Mouse (Mus musculus) spleen, adult 18-20 months (tissue): ENCODE results near the gene Cbfa2t2.
A peak's percentile ranks its signal among the peaks of the same experiment; 100 is the strongest.

Experiments
- DNase-seq, 2 experiments: peaks; one replicate each; pipeline ENCODE4 v3.0.0; 2022; ENCODE audit warnings: mixed read lengths in 2 of 2

The Cbfa2t2 gene

DNA sequence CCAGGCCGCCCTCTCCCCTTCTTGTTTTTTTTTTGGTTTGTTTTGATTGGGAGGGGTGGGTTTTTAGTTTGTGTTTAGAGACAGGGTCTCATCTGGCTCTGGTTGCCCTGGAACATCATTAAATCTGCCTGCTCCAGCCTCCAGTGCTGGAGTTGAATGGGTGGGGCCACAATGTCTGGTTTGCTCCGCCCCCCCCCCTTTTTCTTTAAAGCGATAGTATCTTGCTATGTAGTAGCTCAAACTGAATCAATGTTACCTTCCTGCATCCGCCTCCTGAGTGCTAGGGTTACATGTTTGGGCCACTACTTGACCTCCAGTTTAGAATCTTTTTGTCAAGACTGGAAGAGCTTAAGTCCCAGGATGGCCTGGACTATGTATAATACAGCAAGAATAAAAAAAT lies 135.0 kb downstream of the Cbfa2t2 start:
- no peak for DNase-seq

DNA sequence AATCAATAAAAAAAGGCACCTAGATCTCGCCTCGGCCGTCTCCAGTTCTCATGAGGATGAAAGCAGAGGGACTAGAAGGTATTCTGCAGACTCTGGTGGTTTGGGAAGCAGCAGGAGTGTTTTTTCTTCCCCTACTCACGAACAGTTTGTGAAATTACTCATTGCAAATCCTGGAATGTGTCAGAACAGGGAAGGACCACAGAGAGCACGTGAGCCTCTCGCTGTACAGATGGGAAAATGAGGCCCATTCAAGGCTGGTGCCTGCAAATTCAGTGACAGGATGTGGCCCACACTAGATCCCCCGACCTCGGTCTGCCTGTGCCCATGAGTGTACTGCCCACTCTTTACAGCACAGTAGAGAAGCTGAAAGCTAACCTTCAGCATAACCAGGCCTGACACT lies 135.7 kb downstream of the Cbfa2t2 start:
- DNase-seq, result no peak

DNA sequence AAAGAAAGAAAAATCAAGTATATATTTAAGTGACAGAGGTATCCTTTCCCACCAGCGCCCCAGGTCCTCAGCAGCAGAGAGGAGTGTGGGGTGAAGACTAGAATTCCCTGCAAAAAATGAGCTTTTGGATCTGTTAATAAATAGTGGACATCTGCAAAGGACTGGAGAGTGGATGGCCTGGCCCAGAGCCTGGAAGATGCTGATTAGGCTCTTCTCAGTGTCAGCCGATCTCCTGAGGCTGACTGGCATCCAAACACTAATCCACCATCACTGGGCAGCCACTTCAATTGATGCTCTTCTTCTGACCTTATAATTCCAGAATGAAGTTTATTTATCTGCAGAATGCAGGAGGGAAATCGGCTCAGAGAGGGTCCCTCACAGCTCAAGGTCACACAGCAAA lies 136.7 kb downstream of the Cbfa2t2 start:
- DNase-seq, result no peak

DNA sequence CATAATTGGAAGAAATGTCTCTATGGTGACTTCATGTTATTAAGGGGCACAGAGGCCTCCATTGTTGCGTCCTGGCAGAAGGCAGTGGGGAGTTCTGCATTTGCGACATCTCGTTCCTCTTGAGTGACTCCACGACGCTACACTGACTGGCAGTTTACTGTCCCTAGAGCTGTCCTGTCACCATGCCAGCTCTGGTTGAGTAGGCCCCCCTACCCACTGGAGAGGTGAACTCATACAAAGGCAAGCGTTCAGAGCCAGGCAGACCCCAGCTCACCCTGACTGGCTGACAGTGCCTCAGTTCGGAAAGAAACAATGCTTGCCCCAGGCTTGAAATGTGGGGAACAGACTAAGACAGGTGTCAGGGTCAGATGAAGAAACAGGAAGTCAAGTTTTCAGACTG lies 138.0 kb downstream of the Cbfa2t2 start:
- peak; percentile 18 to 37 for DNase-seq

DNA sequence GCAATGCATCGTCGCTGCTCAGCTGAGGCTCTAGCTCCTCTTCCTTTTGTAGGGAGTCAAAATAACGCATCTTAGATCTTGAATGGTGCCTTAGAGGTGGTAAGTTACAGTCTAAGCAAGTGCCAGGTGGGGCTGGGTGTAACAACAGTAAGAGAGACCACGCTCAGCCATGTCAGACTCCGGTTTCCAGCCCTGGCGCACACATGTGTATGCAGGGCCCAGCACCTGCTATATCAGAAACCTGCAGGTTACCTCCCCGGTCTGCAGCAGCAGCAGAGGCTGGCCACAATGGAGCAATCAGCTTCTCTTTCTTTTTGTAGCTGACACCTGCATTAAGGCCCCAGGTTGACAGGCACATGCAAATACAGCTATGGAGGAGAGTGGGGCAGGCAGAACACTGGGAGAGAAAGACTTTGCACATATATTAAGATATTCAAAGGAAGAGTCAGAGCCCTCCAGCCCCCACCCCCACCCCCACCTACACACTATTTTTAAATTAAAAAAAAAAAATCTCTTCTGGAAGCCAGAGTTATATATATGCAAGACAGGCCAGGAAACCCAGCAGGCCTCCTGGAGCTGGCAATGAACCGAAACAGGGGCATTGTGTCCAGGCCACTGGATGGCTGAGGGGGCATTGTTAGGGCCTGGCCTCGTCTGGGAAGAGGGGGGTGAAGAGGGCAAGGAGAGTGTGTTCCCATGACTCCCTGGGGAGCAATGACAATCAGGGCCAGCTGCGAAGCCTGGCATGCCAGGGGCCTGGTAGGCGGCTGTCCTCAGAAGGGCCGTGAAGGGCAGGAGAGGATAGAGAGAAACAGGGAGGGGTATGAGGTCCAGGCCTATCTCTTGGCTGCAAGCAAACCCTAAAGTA lies 140.8 kb downstream of the Cbfa2t2 start:
- DNase-seq, result no peak

DNA sequence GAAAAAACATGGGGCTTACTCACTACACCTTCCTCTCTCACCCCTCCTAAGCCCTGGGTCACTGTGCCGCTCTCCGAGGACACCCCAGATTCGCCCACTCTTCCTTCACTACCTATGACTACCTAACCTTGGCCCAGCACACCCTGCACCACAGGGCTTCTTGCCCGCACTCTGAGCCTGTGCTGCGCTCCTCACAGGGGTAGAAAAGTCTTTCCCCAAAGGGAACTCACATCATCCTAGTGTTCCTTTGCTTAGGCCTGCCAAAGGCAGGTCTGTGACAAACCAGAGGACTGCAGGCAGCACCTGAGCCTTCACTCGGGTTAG lies 141.4 kb downstream of the Cbfa2t2 start:
- no peak for DNase-seq

DNA sequence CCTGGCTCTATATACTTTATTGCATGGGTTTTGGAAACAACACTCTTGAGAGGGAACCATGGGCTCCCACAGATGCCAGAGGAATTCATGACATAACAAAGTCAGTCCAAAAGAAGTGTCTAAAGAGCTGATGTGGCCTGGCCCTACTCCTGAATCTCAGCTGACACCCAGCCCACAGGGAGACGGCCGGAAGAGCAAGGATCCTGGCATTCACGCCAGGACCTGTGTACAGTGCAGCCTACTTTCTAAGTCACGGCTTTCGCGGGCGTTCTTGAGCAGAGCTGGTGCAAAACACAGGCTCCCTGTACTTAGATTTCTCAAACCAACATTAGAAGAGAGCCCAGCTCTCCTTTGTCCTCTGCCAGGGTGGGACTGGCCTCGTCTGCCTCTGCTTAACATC lies 144.3 kb downstream of the Cbfa2t2 start:
- no peak for DNase-seq

DNA sequence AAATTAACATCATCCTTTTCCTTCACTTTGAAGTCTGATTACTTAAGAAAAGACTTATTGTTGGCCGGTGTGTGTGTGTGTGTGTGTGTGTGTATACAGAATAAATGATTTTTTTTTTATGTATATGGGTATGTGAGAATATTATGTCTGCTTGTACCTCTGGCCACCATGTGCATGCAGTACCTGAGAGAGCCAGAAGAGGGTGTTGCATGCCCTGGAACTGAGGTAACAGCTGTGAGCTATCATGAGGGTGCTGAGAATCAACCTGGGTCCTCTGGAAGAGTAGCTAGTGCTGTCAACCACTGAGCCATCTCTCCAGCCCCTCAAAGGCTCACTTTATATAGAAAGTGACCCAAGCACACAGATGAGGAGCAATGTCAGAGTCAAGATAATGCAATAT lies 145.1 kb downstream of the Cbfa2t2 start:
- DNase-seq, result no peak

DNA sequence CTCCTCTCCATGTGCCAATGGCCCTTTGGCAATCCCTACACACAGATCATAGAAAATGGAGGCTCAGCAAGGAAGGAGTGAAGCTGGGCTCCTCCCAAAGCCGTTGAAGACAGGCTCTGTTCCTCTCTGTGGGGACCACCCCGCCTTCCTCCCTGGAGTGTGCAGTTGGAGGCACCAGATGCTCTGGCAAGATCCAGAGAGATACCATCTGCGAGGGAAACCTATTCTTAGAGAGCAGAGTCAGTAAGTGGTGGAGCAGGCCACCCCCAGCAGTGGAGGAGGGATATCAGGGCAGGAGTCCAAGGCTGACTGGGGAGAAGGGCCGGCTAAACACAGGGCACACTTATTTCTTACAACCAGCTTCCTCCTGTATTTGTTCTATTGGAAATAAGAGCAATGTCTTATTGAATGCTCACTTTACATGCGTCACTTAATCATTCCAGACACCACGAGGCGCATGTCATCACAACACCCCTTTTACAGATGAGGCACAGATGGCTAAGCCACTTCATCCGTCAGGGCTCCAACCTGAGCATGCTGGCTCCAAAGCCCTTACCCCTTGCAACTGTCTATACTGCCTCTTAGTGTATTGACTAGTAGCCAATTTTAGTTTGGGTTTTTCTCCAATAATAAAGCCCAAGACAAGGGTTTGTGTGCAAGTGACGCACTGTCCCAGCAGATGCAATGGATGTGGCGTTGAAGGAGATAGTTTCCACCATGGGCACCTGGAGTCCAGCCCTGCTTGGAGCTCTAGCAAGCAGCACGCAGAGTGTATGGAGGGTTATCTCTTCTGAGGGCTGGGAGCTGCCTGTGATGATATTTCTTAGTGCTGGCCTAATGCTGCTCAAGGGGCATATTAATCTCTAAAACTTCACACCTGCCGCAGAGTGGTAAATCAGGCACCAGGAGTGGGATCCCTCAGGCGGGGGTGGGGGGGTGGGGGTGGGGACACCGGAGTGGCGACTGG lies 147.9 kb downstream of the Cbfa2t2 start:
- DNase-seq, result no peak

DNA sequence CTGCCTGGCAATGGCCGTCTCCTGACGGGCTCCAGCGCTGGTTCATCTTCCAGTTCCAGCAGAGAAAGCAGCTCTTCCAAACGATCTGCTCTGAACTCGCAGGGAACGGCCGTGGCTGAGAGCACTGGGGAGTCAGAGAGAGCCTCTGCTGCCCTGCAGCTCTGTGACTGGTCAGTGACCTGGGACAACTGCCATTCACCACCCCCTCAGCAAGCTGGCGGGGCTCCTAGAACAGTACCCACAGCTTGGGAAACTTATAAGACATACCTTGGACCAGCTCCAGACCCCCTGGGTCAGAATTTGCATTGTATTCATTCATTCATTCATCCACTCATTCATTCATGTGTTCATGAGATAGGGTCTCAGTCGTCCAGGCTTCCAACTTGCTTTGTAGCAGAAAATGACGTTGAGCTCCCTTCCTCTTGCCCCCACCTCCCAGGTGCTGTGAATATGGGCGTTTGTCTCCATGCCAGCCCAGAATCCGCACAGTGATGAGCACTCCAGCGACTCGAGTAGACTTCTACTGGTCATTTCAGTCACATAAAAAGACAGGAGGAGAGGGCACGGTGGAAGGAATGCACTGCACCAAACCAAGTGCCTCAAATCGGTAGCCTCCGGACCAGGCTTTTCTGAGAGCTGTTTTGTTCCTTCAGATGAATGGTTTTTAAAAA lies 148.8 kb downstream of the Cbfa2t2 start:
- DNase-seq, result no peak

DNA sequence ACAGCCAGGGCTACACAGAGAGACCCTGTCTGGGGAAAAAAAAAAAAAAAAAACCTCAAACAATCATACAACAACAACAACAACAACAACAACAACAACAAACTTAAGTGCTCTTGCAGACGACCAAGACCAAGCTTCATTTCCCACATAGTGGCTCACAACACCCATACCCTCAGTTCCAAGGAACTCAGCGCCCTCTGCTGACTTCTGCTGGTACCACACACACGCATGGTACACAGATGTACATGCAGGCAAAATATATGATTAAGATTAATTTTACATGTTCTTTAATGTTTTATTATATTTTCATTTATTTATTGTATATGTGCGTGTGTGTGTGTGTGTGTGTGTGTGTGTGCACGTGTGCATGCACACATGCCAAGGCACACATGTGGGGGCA lies 150.1 kb downstream of the Cbfa2t2 start:
- peak in 1 of 2 experiments; percentile 23 for DNase-seq
